Mouse (Mus musculus) ES-E14 (cell line): ENCODE measurements around the gene Shisa7.

Experiments
- MAFK ChIP-seq: IDR thresholded peaks from 2 replicates; pipeline ENCODE4 v1.6.1; 2014; ENCODE audit warnings: mild to moderate bottlenecking, low read depth, low read length, inconsistent platforms; ENCODE audit not compliant: insufficient read depth
- ZC3H11A ChIP-seq: IDR thresholded peaks from 2 replicates; pipeline ENCODE4 v1.6.1; 2012; ENCODE audit warnings: low read depth, mild to moderate bottlenecking, inconsistent platforms, low read length, borderline replicate concordance

- TF ChIP-seq MAFK (no peak), ZC3H11A (no peak)
Observed at GRCm38 (mm10) chr7:4877226-4877625, 32.7 kb upstream of the Shisa7 start.
